Mouse (Mus musculus): ENCODE measurements around the gene Gm8024. TPM values are rescaled to one million over a fixed set of nuclear protein-coding genes. Genes with fewer than 3 reads are reported as not detected.
A peak's percentile ranks its signal among the peaks of the same experiment; 100 is the strongest.
"Not testable (repeated sequence)": the region's sequence is repeated elsewhere in the genome, so short reads cannot be mapped to it uniquely, and the experiment has no call there.

Gene Gm8024
- total RNA-seq (2021) = not detected

DNA sequence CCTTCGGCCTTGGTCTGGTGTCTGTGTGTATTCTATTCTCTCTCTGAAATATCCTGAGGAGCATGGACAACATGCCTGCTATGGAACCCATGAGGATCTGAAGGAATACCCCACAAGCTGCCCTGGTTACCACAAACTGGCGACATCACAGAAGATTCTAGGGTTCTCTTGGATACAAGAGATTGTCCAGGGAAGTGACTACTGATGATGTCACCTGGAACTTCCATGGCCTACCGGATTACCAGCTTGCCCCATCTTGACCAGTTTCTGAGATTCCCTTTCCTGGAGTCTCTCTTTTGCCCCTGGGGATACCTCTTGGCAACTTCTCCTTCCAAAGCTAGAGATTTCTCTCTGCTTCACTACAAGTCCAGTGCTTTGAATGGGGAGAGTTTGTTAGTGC, at the start of gene Gm8024:
Gene Gm8024 (minus strand): TSS at position 101 of the 400 bp plus-strand sequence.
- intact Hi-C loops (cut with DNase I) = not testable (repeated sequence)

DNA sequence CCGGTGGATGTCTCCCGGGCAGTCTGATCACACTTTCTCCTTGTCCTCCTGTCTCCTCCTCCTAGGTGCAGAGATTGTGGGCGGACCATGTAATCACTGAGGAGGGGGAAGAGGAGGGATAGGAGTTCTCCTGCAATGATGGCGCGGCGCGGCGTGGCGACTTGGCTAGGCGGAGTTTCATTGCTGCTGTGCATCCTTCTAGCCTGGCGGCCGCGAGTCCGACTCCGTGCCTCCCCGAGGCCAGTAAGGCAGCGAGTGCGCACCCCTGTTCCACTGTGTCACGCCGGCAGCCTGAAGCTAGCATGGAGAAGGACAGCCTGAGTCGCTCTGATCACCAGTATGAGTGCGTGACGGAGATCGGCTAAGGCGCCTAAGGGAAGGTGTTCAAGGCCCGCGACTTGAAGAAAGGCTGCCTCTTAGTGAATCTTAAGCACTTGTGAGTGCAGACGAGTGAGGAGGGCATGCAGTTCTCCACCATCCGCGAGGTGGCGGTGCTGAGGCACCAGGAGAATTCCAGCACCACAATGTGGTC, 19.2 kb upstream of the Gm8024 start:
- intact Hi-C loops (cut with DNase I) = not testable (repeated sequence)

More for the DNA sequence above, at the start of gene Gm8024:
- not testable (repeated sequence) for DNase-seq (ENCODE audit: low spot score in 2 of 2)

DNA sequence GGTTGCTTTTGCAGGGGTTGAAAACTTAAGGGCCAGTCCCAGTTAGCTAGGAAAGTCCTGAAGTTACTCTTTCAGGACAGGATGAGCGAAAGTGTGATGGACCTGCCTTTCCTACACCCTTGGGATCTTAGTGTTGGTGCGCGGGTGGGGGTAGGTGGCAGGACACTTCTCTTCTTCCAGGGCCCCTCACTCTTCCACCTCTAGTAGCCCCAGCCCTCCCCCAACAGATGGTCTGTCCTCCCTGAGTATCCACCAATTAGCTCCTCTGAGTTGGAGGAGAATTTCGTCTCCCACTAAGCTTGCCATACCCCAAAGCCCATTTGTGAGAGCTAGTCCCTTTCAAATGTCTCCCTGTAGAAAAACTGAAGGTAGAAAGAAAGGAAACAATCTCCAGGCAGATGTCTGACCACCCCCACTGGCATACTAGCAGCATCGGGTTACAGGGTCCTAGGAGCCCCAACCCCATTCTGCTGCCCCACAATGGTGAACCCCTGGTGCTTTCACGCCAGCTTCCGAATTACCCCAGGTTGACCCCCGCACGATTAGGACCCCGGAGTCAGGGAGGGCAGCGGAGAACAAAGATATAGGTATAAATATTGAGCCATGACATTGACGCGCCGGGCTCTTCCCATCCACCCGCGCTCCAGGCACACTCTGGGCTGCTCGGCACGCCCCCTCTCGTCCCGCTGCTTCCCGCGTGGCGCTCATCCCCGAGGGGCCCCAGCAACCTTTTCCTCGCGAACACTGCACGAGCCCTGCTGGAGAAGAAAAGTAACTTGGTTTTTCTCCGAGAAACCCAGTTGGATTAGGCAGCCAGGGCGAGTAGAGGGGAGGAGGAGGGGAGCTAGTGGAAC, 18.5 kb upstream of the Gm8024 start:
- intact Hi-C loops (cut with DNase I); DNase-seq (ENCODE audit: low spot score in 2 of 2): not testable (repeated sequence)

More for the DNA sequence above, 19.2 kb upstream of the Gm8024 start:
- DNase-seq (ENCODE audit: low spot score in 2 of 2) = peak; percentile 66 to 68

DNA sequence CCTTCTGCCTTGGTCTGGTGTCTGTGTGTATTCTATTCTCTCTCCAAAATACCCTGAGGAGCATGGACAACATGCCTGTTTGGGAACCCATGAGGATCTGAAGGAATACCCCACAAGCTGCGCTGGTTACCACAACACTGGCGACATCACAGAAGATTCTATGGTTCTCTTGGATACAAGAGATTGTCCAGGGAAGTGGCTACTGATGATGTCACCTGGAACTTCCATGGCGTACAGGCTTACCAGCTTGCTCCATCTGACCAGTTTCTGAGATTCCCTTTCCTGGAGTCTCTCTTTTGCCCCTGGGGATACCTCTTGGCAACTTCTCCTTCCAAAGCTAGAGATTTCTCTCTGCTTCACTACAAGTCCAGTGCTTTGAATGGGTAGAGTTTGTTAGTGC, 21.8 kb downstream of the Gm8024 start, which contains the start of gene Gm8020:
Gene Gm8020 (minus strand): TSS at position 101 of the 400 bp plus-strand sequence.
- intact Hi-C loops (cut with DNase I); DNase-seq (ENCODE audit: low spot score in 2 of 2): not testable (repeated sequence)

Other genes with a start within 250 kb of the Gm8024 start
- not detected for gene Gm9611, start 226.9 kb downstream of the Gm8024 start, total RNA-seq (2021)
- gene Gm7995, start 214.1 kb downstream of the Gm8024 start, total RNA-seq (2021) = not detected
- not detected for gene Gm8005, start 84.6 kb downstream of the Gm8024 start, total RNA-seq (2021)
- not detected for gene Gm8011, start 60.4 kb downstream of the Gm8024 start, total RNA-seq (2021)
- not detected for gene Gm8020, start 21.9 kb downstream of the Gm8024 start, total RNA-seq (2021)
- gene Gm17124, start 75.6 kb upstream of the Gm8024 start, total RNA-seq (2021) = not detected
- gene Gm3633, start 117.6 kb upstream of the Gm8024 start, total RNA-seq (2021) = not detected
- not detected for gene Gm10378, start 131.7 kb upstream of the Gm8024 start, total RNA-seq (2021)
- not detected for gene Gm3015, start 244.5 kb upstream of the Gm8024 start, total RNA-seq (2021)

All from left cerebral cortex, postnatal 36 days (tissue).